Mouse (Mus musculus): ENCODE measurements around the gene Ppm1b.

Ppm1b gene

DNA sequence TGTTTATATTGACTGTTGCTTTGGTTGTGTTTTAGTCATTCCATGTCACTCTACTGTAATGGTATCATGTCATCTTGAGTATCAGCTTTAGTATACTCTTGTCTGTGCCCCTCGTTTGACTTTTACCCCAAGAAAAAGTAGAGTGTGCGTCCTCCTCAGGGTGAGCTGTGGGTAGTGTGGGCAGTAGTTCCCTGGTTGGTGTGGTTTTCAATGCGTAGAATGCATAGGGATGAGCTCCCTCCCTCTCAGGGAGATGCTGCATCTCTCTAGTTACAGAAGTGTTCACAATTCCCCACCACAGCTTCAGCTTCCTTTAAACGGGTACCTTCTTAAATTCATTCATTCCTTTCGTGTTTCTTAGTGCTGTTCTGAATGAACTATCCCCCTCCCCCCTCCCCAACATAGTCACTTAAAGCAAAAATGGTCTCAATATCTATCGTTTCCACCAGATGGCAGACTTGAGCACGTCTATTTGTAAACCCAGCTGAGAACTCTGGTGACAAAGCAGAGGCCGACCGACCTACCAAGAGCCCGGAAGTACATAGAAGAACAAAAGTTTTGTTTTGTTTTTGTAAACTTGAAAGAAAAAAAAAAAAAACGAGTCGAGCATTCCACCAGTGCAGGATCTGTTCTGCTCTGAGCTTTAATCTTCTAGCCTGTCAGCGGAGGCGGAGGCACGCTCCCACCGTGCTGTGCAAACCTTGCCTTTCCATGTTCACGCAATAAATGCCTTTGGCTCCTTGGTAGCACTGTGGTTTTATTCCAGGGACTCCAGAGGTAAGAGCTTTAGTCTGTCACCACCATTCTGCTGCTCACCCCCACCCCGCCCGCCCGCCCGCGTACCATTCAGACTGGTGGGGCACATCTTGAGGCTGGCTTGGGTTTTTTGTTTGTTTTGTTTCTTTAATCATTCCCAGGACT is 67.0 kb downstream of the Ppm1b start:
- DNase-seq (ENCODE audit: low spot score in 2 of 2) = peak in 1 of 2 experiments; percentile 14

DNA sequence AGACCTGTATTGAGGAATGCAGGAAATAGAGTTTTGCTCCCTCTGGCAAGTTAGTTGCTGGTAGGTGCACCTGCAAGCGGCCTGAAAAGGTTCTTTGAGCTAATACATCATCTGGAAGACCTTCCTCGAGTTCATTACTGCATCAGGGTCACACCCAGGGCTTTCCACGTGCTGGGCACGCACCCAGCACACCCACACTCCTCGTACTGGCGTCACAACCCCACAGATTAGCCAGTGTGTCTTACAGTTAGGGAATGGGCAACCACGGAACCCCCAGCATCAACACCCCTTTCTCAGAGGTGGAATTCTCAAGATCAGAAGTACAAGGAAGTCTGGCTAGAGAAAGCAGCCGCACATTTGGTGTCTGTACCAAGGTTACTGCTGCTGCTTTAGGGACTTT is 67.7 kb downstream of the Ppm1b start:
- DNase-seq (ENCODE audit: low spot score in 2 of 2) = no peak

DNA sequence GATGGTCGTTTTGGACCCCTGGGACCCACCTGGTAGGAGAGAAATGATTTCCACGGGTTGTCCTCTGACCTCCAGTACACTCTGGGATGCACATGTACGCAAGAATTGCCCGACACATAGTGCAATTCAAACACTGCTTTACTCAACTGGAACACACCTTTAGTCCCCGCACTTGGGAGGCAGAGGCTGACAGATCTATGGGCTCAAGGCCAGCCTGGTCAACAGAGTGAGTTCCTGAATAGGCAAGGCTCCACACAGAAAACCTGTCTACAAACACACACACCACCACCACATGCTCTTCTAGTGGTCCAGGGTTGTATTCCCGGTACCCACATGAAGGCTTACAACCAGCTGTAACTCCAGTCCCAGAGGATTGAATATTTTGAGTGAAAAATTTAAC is 68.6 kb downstream of the Ppm1b start:
- no peak for DNase-seq (ENCODE audit: low spot score in 2 of 2)

DNA sequence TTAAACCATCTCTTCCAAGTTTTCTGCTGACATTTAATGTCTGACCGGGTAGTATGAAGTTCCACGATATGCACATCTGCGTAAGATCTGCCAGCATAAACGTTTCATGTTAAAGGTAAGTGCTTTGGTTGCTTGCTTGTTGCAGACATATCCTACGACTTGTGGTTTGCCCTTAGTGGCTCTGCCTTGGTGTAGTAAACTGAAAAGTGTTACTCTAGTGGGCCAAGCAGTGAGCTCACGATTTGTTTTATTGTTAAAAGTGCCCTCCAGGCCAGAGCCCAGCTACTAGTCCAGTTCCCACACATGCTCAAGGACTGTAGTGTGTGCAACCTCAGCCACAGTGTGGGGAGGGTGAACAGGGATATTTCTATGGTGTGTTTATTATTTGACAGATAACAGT is 69.9 kb downstream of the Ppm1b start:
- no peak for DNase-seq (ENCODE audit: low spot score in 2 of 2)

DNA sequence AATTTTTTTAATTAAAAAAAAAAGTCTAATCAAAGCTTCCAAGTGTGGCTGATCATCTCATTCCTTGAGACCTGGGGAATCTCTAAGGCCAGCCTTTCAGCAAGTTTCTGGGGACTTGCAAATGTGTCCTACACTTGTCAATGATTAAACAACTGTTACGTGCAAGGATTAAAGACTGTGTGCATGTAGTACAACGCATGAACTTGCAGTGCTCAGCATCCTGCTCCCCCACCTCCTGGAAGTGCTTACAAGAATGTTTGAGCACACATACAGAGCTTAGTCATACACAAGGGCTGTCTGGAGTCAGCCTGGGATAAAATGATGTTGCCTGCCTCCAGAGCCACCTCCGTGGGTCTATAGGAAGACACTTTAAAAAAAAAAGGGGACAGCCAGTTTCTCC is 70.7 kb downstream of the Ppm1b start:
- DNase-seq (ENCODE audit: low spot score in 2 of 2) = no peak

DNA sequence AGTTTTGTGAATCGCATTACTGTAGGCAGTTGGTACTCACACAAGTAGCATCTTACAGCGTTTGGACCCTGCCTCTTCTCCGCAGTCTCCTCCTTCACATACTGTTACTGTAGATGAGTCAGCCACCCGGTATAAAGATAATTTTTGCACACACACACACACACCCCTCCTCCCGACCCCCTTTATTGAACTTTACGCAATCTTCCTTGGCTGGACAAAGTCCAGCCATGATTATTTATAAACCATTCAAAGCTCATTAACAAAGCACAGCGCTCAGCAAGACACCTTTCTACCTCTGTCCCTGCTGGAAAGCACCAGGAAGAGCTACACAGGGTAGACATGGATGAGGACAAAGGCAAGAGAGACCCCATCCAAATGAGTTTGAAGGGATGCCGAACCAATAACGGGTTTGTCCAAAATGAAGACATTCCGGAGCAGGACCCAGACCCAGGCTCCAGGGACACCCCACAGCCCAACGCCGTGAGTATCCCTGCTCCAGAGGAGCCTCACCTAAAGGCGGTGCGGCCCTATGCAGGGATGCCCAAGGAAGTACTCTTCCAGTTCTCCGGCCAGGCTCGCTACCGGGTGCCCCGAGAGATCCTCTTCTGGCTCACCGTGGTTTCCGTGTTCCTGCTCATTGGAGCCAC is 71.7 kb downstream of the Ppm1b start, which contains the start of gene Slc3a1:
Slc3a1 (plus strand) TSS at position 284 of the 647 bp plus-strand sequence.
- no peak for DNase-seq (ENCODE audit: low spot score in 2 of 2)

DNA sequence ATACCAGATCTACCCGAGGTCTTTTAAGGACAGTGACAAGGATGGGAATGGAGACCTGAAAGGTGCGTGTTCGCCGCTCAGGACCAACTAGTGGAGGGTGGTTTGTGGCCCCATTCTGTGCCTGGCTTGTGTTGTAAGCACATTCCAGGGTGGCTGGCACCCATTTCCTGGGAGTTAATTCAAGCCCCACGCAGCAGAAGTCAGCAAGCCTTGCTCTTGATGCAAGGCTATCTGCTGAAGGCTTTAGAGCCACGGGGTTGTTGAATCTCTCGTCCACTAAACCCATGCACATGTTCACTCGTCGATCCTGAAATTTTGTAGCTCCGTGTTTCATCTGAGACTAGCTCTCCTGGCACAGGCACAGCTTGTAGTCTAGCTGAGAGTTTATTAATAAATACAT is 72.3 kb downstream of the Ppm1b start:
- DNase-seq (ENCODE audit: low spot score in 2 of 2) = no peak

DNA sequence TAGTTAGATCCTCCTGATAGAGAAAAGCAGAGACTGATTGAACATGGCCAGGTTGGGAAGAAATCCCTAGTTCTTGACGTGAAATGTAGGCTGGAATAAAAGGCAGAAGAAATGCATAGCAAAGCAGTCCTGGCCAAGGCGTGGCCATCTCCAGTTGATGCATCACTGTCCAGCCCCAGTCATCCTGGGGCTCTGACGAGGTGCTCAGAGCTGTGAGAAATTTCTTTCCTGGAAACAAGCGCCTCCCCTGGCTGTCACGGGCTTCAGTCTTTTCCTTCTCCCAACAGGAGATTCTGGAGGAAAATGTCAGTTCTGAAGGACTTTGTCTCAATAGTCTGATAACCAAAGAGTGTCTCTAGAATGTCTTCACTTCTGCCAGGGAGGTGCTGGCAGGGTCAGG is 74.1 kb downstream of the Ppm1b start:
- DNase-seq (ENCODE audit: low spot score in 2 of 2) = no peak

DNA sequence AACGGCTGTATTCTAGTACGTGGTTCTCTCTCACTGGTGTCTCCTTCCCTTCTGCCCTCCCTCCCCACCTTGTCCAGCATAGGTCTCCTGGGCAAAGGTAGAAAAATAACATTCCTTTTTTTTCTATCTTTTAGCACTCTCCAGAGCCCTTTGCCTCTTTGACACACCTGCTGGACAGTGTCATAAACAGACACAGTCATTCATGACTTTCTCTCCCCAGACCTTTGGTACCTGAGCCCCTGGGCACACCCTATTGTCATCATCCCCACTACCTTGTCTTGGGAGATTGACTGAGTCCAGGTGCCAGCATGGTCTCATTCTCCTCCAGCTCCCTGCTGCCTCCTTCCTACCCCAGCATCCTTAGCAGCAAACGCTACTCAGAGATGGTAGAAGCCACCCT is 76.5 kb downstream of the Ppm1b start:
- DNase-seq (ENCODE audit: low spot score in 2 of 2) = no peak

DNA sequence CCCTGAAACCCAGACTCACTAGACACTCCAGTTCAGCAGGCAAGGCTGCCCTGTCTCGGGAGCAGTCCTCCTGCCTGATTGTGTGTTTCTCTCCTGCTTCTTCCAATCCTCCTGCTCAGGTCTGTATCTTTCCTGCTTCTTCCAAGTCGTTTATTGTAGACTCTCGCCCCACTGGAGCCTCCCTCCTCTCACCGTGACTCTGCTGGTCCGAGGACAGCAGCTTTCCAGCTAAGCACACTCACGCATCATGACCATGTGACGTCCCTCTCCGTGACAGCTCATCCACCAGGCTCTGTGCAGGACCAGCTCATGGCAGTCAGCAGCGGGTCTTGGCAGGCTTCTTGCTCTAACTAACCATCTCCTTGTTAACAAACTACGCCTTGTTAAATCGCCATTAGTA is 77.5 kb downstream of the Ppm1b start:
- no peak for DNase-seq (ENCODE audit: low spot score in 2 of 2)

DNA sequence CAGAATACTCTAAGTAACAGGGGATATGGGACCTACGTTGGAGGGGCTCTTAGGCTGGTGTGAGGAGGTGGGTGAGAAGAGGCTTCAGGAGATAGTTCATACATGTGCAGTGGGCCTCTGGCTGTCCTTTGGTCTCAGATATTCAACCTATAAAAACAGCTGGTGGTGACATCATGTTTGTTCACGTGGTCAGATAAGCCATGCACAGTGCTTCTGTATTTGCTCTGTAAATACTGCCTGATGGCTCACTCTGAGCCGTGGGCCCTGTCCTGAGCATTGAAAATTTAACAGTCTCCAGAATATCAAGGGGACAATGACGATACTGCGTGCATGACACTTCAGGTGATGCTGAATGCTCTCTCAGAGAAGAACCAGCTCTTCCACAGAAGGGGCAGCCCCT is 81.3 kb downstream of the Ppm1b start:
- DNase-seq (ENCODE audit: low spot score in 2 of 2) = no peak

DNA sequence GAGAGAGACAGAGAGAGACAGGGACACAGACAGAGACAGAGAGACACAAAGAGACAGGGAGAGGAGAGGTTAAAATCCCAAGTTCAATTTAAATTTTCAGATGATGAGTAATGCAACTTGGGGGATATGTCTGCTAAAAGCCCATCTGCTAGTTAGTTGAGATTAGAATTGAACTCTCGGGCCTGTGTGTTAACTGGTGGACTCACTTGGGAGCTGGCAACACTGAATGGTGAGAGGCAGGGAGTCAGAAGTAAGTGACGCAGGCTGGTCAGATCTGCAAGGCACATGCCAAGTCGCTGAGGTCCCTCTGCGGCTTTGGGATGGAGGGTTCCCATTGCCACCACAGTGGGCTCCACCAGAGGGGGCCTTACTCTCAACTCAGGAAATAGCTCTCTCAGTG is 81.8 kb downstream of the Ppm1b start:
- no peak for DNase-seq (ENCODE audit: low spot score in 2 of 2)

DNA sequence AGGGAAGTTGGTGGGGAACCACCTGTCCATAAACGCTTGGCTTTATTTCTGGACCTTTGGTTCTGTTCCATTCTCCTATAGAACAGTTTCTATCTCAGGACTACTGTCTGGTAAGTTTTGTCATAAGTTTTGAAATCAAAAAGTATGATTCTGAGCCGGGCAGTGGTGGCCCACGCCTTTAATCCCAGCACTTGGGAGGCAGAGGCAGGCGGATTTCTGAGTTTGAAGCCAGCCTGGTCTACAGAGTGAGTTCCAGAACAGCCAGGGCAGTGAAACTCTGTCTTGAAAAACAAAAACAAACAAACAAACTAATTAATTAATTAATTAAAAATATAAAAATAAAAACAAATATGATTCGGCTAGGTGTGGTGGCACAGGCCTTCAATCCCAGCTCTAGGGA is 82.2 kb downstream of the Ppm1b start:
- no peak for DNase-seq (ENCODE audit: low spot score in 2 of 2)

DNA sequence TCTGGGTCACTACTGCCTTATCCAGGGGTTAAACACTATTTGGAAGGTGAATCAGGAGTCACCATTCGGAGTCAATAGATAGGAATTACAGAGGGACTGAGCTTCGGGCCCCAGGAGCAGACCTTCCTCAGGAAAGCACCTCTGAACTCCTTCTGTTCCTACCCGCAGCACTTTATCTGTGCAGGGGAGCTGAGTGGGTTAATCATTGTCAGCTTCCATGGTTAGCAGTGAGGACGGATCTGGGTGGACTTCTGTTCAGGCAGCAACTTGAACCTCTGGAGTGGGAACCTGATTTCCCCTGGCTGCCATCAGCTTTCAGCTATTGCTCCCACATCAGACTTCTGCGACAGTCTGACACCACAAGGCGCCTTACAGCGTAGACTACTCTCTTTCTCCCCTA is 84.4 kb downstream of the Ppm1b start:
- DNase-seq (ENCODE audit: low spot score in 2 of 2) = no peak

DNA sequence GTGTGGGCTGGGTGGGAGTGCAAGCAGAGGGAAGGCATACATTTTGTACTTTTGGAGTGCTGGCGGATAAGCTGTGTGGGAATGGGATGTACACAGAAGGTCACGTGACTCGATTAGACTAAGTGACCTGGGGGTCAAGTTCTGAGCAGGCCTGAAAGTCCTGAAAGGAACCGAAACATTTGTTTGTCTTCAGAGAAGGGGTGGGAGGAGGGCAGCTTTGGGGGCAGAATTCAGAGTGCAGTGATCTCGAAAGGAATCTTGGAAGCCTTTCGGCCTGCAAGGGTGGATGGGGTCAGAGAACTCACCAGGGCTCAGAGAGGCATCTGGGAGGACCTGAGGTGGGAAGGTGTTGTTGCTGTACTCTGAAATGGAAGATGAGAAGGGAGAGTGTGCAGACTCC is 85.9 kb downstream of the Ppm1b start:
- no peak for DNase-seq (ENCODE audit: low spot score in 2 of 2)

DNA sequence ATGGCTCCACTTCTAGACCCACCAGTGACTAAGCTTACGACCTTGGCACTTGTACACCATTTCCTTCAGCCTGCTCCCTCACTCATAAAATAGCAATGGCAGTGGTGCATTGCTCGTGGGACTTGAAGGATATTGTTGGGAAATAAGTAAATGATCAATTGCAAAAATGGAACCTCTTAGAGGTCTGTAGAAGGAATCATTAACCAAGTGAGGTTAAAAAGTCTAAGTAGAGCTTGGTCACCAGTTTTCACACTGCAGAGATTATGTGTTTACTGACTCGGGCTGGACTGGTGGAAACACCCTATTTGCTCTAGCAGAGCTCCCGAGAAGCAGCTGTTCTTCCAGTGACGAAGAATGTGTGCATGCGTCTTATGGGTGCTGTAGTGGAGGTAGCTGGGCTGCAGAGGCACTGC is 86.9 kb downstream of the Ppm1b start:
- no peak for DNase-seq (ENCODE audit: low spot score in 2 of 2)

DNA sequence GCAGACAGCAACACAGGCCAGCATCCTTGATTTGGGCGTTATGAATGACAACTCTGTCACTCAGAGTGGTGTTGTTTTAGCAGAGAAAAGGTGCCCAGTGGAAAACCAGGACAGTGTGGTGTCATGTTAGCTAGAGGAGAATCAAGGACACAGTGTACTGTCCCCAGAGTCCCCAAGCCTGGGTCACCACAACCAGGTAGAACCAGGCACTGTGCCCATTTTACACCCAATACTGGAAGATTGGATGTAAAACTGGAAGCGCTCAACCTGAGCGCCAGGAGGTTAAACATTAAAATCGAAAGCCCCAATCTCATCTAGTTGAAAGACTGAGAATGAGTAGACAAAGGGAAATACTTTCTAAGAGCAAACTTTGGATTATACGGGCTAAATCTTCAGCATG is 87.9 kb downstream of the Ppm1b start:
- DNase-seq (ENCODE audit: low spot score in 2 of 2) = no peak

DNA sequence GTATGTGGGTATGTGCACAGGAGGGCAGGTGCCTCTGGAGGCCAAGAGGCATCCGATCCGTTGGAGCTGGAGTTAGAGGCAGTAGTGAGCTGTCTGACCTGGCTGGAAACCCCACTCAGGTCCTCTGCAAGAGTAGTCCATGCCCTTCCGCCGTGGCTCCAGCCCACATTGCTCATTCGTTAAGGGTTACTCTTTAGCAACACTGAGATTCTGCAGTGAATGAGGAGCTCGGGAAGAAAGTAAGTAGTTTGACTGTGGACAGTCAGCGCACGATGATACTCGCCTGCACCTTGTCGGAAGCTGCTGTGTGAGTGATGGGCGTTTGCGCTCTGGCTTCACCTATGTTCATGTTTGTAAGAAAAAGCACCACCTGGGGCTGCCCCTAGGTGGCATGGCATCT is 88.6 kb downstream of the Ppm1b start:
- no peak for DNase-seq (ENCODE audit: low spot score in 2 of 2)

DNA sequence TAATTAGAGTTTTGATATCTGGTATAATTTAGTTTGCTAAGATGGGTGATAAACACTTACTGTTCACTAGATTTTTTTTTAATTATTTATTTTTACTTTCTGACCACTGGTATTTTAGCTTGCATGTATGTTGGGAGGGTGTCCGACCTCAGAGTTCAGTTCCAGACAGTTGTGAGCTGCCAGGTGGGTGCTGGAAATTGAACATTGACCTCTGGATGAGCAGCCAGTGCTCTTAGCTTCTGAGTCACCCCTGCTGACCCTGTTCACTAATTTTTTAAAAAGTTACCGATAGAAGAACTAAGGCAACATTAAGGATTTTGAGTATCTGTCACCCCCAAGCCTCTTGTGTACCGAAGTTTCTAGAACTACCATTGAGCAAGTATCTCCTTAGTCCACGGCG is 91.8 kb downstream of the Ppm1b start:
- DNase-seq (ENCODE audit: low spot score in 2 of 2) = no peak

DNA sequence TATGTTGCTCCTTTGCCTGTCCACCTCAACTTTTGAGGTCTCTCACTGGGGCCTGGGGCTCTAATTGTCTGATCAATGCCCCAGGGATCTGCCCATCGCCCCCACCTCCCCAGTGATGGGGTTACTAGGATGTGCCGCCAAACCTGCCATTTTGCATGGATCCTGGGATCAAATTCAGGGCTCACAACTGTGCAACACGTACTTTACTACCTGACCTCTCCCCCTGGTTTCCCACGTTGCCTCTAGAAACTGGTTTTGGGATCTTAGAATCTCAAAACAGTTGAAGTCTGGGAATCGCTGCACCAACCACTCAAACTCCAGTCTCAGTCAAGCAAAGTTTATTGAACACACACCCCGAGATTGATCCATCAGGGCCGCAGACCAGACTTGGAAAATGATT is 101.7 kb downstream of the Ppm1b start:
- no peak for DNase-seq (ENCODE audit: low spot score in 2 of 2)

DNA sequence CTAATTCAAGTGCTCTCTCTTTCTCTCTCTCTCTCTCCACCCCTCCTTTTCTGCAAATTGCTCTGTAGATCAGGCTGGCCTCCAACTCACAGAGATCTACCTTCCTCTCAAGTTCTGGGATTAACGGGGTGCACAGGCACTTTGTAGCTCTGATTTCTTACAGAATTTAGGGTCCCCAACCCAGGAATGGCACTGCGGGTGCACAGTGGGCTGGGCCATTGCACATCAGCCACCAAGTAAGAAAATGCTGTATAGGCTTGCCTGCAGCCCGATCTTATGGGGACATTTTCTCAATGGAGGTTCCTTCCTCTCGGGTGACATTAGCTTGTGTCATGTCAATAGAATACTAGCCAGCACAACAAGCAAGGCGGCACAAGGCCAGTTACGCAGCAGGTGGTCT is 102.6 kb downstream of the Ppm1b start:
- no peak for DNase-seq (ENCODE audit: low spot score in 2 of 2)

DNA sequence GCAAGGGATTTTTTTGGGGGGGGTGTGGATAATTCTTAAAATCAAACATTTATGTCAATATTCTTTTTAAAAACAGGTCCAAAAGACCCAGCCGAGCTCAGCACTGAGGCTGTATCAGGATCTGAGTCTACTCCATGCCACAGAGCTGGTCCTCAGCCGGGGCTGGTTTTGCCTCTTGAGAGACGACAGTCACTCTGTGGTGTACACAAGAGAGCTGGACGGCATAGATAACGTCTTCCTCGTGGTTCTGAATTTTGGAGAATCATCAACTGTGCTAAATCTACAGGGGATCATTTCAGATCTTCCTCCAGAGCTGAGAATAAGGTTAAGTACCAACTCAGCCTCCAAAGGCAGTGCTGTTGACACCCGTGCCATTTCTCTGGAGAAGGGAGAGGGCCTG is 107.0 kb downstream of the Ppm1b start:
- no peak for DNase-seq (ENCODE audit: low spot score in 2 of 2)

DNA sequence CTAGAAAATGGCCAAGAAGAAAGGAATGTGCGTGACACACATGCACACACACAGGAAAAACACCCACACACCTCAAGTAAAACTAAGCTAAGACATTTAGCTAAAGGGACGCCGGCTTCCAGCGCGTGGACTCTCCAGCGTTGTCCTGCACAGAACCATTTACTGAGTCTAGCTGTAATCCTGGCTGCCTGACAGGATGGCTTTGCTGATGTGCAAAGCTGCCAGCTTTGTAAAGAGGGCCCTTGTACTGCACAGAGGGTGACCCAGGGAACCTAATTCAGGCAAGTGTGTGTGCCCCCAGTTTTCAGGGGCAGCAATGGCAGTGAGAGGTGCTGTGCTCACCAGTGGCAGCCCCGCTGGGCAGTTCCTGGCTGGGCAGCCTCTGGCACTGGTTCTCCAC is 110.8 kb downstream of the Ppm1b start:
- DNase-seq (ENCODE audit: low spot score in 2 of 2) = no peak

Data from urinary bladder, adult 18-20 months (tissue).